Mouse (Mus musculus) cerebellum, adult 2 months (tissue): ENCODE data around the gene Ppip5k2.

ENCODE experiments used
- CTCF ChIP-seq: fragments of 200-500 bp; IDR thresholded peaks from 2 replicates; pipeline ENCODE4 v1.5.1; 2011; ENCODE audit warnings: low read depth, mild to moderate bottlenecking, control low read depth, low read length, moderate library complexity, borderline replicate concordance; ENCODE audit not compliant: insufficient read depth
- POLR2A ChIP-seq: fragments of 200-500 bp; IDR thresholded peaks from 2 replicates; pipeline ENCODE4 v1.6.1; 2011; ENCODE audit warnings: low read length, control low read depth, borderline replicate concordance; ENCODE audit not compliant: insufficient read depth

- TF ChIP-seq POLR2A (no peak), CTCF (no peak)
Measured at GRCm38 (mm10) chr1:97693825-97694224, 76.4 kb downstream of the Ppip5k2 start.
